Mouse (Mus musculus) urinary bladder, postnatal 14 days (tissue): ENCODE data around the gene Stx1a.
A peak's percentile ranks its signal among the peaks of the same experiment; 100 is the strongest.
"Not testable (repeated sequence)": the region's sequence is repeated elsewhere in the genome, so short reads cannot be mapped to it uniquely, and the experiment has no call there.

Source experiments
- DNase-seq: peaks from one replicate; pipeline ENCODE4 v3.0.0; 2021; ENCODE audit warnings: low spot score

Stx1a gene

DNA sequence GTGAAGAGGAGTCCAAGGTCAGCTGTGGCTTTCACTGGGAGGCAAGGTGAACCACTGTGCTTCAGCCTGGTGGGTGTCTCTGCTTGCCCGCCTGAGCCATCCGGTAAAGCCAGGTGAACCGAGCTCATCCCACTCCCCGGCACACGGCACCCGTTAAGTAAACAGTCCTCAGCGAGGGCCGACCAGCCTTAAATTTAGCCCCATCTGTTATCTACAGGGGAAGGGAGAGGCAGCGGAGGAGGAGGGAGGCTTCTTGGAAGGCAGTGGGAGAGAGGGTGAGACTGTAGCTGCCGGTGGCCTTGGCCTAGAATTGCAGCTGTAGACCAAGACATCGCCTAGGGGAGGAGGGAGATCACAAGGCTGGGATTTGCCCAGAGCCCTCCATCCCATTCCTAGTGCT, 17.5 kb downstream of the Stx1a start:
- DNase-seq: no peak

DNA sequence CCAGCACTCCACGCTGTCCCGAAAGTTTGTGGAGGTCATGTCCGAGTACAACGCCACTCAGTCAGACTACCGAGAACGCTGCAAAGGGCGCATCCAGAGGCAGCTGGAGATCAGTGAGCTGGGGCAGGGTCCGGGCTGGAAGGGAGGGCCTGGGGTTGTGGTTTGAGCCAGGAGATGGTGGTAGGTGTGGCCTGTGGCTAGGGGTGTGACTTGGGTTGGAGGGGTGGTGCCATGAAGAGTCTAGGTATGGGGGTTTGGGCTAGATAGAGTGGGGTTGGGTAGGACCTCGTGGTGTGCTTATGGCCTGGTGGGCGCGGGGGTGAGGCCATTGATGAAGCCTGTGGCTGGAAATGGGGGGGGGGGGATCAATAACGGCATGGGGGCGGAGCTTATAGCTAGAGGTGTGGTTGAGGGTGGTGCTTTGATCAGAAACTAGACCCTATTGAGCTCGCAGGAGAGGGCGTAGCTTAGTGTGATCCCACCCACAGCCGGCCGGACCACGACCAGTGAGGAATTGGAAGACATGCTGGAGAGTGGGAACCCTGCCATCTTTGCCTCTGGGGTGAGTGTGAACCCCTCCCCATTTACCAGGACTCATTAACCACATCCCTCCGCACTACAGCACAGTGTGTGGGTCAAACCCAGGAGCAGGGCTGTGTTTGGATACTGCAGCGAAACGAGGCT, 19.0 kb downstream of the Stx1a start:
- DNase-seq: no peak

DNA sequence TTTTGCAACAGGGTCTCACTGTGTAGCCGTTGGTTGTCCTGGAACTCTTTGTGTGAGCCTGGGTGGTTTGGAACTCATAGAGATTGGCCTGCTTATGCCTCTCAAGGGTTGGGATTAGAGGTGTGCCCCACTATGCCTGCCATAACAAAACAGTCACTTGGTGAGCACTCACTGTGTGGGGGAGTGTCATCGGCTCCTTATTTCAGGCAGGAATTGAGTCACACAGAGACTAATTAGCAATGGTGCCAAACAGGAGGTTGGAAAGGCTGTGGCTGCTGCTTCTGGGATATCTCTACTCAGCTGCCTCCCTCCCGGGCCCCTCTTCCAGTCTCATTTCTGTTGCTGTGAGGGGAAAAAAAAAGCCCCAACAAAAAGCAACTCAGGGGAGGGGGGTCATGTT, 21.3 kb downstream of the Stx1a start:
- no peak for DNase-seq

DNA sequence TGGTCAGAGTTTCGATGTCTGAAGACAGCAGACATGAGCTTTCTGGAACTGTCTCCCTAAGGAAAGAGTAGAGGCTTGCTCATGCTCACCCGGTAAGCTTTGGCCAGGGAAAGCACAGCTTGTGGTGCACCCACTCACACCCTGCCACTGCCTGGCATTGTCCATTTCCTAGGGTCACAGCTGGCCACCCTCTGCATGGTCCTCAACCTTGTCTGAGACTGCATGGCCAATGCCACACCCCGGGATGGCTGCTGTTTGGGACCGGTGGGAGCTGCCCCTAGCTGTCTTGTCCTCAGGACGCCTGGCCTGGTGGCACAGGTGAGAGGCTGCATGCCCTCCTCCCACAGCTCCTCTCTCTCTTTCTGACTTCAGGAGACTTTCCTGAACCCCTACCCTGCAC, 25.3 kb downstream of the Stx1a start:
- DNase-seq: no peak

GRCm38 (mm10) chr5:135049268-135049667, 26.0 kb downstream of the Stx1a start:
- not testable (repeated sequence) for DNase-seq

DNA sequence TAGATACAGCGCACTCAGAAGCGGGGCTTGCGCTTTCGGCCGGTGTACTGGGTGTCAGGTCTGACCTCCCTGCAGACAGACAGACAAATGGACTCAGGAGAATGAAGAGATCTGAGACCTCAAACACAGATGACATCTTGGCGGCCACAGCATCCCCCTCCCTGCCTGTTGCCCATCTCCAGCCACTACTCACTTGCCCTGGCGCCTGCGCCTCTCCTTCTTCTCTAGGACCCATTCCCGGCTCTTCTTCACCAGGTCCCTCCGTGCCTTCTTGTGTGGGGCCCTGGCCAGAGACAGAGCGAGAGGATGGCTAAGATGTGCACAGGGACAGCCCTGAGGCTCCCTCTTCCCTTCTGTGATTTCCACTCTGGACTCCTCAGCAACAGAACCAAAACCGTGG, 30.1 kb downstream of the Stx1a start:
- DNase-seq: no peak

DNA sequence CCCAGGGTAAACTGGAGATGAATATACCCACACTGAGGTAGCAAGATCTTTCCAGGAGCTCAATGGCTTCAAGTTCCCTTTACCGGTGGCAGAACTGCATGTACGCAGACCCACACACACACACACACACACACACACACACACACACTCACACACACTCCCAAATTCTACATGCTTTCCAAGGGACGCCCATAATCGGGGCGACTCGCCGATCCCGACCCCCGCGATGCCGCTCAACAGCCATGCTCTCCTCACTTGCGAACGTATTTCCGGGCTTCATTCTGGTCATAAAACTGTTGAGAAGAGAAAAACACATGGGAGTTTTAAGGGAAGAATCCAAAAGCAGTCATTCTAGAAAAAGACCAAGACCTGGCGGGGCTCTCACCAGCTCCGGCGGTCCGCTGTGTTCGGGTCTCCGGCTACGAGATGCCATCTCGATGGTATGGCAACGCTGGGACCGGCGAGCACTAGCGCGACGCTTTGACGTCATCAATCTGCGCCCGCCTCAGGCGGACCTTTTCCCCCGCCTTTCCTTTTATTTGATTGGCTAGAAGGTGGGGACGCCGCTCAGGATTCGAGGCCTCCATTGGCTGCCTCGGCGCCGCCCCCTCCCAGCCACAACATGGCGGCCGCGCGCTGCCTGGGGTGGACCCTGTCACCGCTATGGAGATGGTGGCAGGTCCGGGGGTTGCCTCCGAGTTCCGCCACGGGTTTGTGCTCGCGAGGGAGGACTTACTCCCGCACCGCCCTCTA, 40.5 kb downstream of the Stx1a start, which contains the start of gene Dnajc30:
Gene Dnajc30 (plus strand): TSS at position 574 of the 753 bp plus-strand sequence.
- peak; percentile 97 for DNase-seq

- no peak for DNase-seq
These were observed 41.1 kb downstream of the Stx1a start for GRCm38 (mm10) chr5:135064382-135064766.

- not testable (repeated sequence) for DNase-seq
These were observed 41.7 kb downstream of the Stx1a start, which contains the start of gene Bud23 for GRCm38 (mm10) chr5:135064909-135065446. Gene Bud23 (minus strand): TSS chr5:135064959.

GRCm38 (mm10) chr5:135066008-135066407, 42.7 kb downstream of the Stx1a start:
- DNase-seq: no peak

DNA sequence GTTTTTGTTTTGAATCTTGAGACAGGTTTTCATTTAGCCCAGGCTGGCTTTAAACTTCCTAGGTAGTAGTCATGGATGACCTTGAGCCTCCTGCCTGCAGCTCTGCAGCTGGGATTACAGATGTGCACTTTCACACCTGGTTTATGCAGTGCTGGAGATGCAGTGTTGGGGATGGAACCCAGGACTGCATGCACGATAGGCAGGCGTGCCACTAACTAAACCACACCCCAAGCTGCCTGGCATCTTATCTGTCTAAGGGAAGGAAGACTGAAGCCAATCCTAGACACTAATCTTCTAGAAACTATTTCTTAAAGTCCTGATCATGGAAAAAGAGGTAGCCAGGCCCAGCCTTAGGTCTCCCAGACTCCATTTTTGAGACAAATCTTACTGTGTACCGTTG, 47.2 kb downstream of the Stx1a start:
- DNase-seq: no peak

DNA sequence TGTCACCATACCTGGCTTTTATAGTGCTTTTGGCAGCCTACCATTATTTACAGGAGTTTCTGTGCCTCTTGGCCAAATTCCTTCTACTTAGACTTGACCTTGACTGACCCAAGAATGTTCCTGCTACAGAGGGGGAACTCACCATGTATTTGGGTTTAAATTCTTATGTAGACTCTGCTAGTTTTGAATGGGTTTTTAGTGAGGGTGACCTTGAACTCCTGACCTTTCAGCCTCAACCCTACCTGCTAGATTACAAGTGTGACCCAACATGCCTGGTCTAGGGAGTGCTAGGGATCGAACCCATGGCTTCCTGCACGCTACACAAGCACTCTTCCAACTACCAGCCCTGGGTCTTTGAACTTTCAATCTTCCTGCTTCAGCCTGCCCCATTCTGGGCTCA, 48.8 kb downstream of the Stx1a start:
- no peak for DNase-seq

DNA sequence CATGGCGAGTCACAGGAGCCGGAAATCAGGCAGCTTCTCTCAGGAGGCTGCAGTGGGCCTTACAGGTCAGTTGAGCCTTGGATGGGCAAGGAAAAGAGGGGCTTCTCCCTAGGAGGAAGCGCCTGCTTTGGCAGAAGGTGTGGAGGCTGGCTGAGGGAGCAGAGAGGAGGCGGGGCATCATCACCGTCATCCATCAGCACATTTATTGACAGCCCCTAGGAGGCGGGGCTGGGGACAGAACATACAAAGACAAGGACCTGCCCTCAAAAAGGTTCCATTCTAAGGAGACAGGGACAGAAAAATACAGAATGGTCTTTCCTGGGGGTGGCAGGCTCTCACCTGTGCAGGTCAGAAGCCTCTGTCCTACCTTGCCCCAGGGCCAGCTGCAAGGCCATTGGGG, 49.4 kb downstream of the Stx1a start:
- DNase-seq: no peak

DNA sequence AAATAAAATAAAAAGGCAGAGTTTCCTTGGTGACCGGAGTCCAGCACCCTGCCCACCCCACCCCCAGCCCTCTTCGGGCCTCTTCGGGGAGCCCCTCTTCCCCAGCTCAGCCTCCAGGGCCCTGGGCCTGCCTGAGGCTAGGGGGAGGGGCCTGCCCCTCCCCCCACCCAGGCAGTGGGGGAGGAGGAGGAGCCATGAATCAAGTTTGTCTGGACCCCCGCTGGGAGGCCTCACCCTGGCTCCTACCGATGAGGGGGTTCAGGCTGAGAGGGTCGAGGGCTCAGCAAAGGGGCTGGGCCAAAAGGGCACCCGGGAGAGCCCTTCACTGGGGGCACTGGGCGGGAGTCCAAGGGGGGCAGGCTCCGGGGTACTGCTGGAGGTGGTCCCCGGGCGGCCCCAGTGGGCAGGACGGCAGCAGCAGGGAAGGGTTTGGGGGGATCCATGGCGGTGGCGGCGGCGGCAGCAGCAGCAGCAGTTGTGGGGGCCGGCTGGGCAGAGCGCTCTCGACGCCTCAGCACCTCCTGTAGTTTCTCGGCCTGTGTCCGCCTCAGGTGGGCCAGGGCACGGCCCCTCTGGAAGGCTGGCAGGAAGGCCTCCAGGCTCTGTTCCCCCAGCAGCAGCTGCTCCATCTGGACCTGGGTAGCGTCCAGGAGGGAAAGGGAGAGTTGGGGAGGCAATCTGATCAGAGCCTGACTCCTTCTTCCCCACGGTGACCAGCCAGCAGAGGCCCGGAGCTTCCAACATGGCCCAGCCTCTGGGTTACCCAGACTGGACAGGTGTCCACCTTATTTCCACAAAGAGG, 50.3 kb downstream of the Stx1a start:
- DNase-seq: no peak

DNA sequence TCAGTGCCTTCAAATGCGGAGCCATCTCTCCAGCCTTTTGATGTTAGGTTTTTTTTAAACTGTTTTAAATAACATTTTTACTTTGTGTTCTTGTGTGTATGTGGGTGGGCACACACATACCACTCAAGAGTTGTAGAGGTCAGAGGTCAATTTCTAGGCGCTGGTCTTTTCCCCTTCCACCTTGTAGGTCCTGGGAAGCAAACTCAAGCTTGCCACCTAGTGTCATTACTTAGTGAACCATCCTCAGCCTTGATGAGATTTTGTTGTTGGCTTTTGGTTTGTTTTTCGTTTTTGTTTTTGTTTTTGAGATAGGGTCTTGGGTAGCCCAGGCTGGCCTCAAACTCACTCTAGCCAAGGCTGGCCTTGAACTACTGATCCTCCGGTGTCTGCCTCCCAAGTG, 52.4 kb downstream of the Stx1a start:
- no peak for DNase-seq

GRCm38 (mm10) chr5:135076368-135076767, 53.1 kb downstream of the Stx1a start:
- no peak for DNase-seq

- peak; percentile 15 for DNase-seq
These were observed 53.7 kb downstream of the Stx1a start for GRCm38 (mm10) chr5:135076931-135077505.

GRCm38 (mm10) chr5:135077564-135078481, 54.5 kb downstream of the Stx1a start, which contains the start of gene Vps37d:
Gene Vps37d (minus strand): TSS chr5:135078266.
- DNase-seq: peak; percentile 95

DNA sequence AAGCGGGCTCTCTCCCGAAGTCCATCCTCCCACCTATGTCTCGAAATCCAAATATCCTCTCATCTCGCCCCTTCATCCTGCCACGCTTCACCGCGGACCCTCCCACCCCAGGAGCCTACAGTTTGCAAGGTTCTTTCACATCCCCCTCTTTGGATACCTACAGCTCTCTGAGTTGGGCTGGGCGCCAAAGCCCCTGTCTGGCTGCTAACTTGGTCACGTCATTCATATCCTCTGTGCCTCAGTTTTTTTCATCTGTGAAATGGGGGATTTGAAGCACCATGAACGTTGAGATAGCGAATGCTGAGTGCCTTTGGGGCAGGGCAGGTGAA, 55.2 kb downstream of the Stx1a start:
- no peak for DNase-seq

GRCm38 (mm10) chr5:135079578-135079977, 56.3 kb downstream of the Stx1a start:
- no peak for DNase-seq

- no peak for DNase-seq
These were observed 57.3 kb downstream of the Stx1a start for GRCm38 (mm10) chr5:135080539-135080938.
